Mouse (Mus musculus): ENCODE results near the gene Nup98.

GRCm38 (mm10) chr7:102100868-102101267 lies 109.1 kb downstream of the Nup98 start:
- TF ChIP-seq CTCF (IDR thresholded peaks at IDR 0.05; ENCODE audit: control insufficient read depth, insufficient read depth, insufficient read length) (no peak), USF1 (IDR thresholded peaks at IDR 0.05; ENCODE audit: low read depth) (no peak), MYOD1 (IDR thresholded peaks at IDR 0.05; ENCODE audit: control insufficient read depth, insufficient read length, low read depth) (no peak), CEBPB (IDR thresholded peaks at IDR 0.05; ENCODE audit: low read depth) (no peak), MAX (IDR thresholded peaks at IDR 0.05) (no peak), FOSL1 (IDR thresholded peaks at IDR 0.05; ENCODE audit: insufficient read depth, low read length, poor library complexity, severe bottlenecking) (no peak)

All from C2C12 (cell line).